ENCODE assay signal across 16 mouse cellular contexts in the genomic region with DNA sequence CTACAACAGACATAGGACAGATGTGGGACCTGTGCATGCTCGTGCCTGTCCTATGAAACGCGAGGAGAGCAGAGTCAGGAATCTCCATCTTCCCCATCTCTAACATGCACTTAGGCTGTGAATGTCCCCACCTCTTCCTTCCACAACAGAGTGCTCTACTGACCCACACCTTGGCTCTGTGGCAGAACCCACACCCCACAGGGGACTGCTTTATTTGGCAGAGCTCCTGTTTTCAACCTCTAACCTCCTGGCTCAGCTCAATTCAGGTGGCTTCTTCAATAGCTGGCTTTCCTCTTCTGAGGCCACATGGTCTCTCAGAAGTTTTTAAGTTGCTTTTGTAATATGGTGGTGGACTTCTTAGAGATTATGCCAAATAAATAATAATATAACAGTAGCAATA.
"Had no signal": no experiment of that assay in that cellular context is flagged by ENCODE, and none has a peak within 500 bp of the region (broad histone marks: within the 10 kb centered on the region; RNA-seq: fewer than 3 reads in every experiment).

No protein-coding gene starts in this region.

- H3K9ac ChIP-seq: lung, embryonic 15.5 days; midbrain, embryonic 15.5 days; neural tube, embryonic 12.5 days; stomach, embryonic 15.5 days had no signal

- DNase-seq: lung, adult 2 months; lung, postnatal 14 days; lung, postnatal 36 days; right cerebral cortex, postnatal 14 days; thymus, adult 2 months; thymus, postnatal 25 days; thymus, postnatal 4 days had no signal

- H3K27ac ChIP-seq: lung, embryonic 15.5 days; macrophage; midbrain, embryonic 15.5 days; neural tube, embryonic 12.5 days; stomach, embryonic 15.5 days; stomach, postnatal 0 days had no signal

- H3K4me3 ChIP-seq: lung, embryonic 15.5 days; megakaryocyte, embryonic 14.5 days; midbrain, embryonic 15.5 days; neural tube, embryonic 12.5 days; stomach, embryonic 15.5 days had no signal

- H3K4me2 ChIP-seq: lung, embryonic 15.5 days; midbrain, embryonic 11.5 days; midbrain, embryonic 15.5 days; neural tube, embryonic 12.5 days; stomach, embryonic 15.5 days had no signal

- H3K27me3 ChIP-seq: lung, embryonic 15.5 days; megakaryocyte, embryonic 14.5 days; midbrain, embryonic 15.5 days; neural tube, embryonic 12.5 days; stomach, embryonic 15.5 days had no signal

- H3K9me3 ChIP-seq: lung, embryonic 15.5 days; midbrain, embryonic 15.5 days; neural tube, embryonic 12.5 days; stomach, embryonic 15.5 days had no signal

- ATAC-seq: lung, postnatal 0 days; midbrain, embryonic 15.5 days had no signal
